6 mouse cellular contexts compared by ENCODE assay signal in genomic region chr12:105840545-105840944, GRCm38 (mm10). TPM values are rescaled to one million over a fixed set of nuclear protein-coding genes. Genes with fewer than 3 reads are reported as not detected.
A peak's percentile ranks its signal among the peaks of the same experiment; 100 is the strongest.
DNase-seq lines count a peak whose midpoint lies in the region; ATAC-seq and TF ChIP-seq lines count a peak whose summit lies in the region.
"Not testable (repeated sequence)": the region's sequence is repeated elsewhere in the genome, so short reads cannot be mapped to it uniquely, and the experiment has no call there.

No protein-coding gene starts in this region.

- not testable (repeated sequence) for TF ChIP-seq EP300 in stomach, postnatal 0 days (optimal IDR thresholded peaks at IDR 0.05)

- peak; percentile 44 for DNase-seq in ZHBTc4 (ENCODE audit: low read depth, low spot score)
- peak; percentile 46 for DNase-seq in heart, adult 11 months
- not testable (repeated sequence) for DNase-seq in layer of hippocampus, adult 2 months (ENCODE audit: low spot score in 2 of 2); lung, embryonic 14.5 days; stomach, postnatal 0 days (ENCODE audit: low spot score)

- 92% methylated on average over 8 of the region's 8 CpGs for WGBS in lung, embryonic 14.5 days
- WGBS in stomach, postnatal 0 days, result 93% methylated on average over 8 of the region's 8 CpGs

- peak; percentile 20; the same call in 1 of the 2 replicates for TF ChIP-seq CTCF in E14TG2a.4 (conservative IDR thresholded peaks at IDR 0.05; ENCODE audit: low read length)
- peak; percentile 51 for TF ChIP-seq CTCF in layer of hippocampus, adult 2 months (conservative IDR thresholded peaks at IDR 0.05)
- peak; percentile 14; the same call in 1 of the 2 replicates for TF ChIP-seq CTCF in lung, embryonic 14.5 days (IDR thresholded peaks at IDR 0.05; ENCODE audit: low read depth)
- TF ChIP-seq CTCF in stomach, postnatal 0 days (IDR thresholded peaks at IDR 0.05; ENCODE audit: low read depth), result peak; percentile 49

- peaks cover 83% of the 10 kb centered on the region for H3K36me3 ChIP-seq in E14TG2a.4 (ENCODE audit: insufficient read depth, low read length)
- H3K36me3 ChIP-seq in lung, embryonic 14.5 days (ENCODE audit: insufficient read depth), result peaks cover 59% of the 10 kb centered on the region
- not testable (repeated sequence) for H3K36me3 ChIP-seq in stomach, postnatal 0 days (ENCODE audit: control insufficient read depth, insufficient read depth, low read length)

- H3K27ac ChIP-seq in layer of hippocampus, adult 2 months; lung, embryonic 14.5 days (ENCODE audit: low read depth); stomach, postnatal 0 days (replicated peaks): not testable (repeated sequence)

- not testable (repeated sequence) for H3K4me3 ChIP-seq in E14TG2a.4 (replicated peaks; ENCODE audit: low read length); layer of hippocampus, adult 2 months; lung, embryonic 14.5 days (ENCODE audit: low read depth, low read length); stomach, postnatal 0 days (ENCODE audit: low read depth, low read length)

- not testable (repeated sequence) for H3K9me3 ChIP-seq in E14TG2a.4 (ENCODE audit: low read length); lung, embryonic 14.5 days (ENCODE audit: low read depth, low read length); stomach, postnatal 0 days (ENCODE audit: control insufficient read depth, low read length)

- H3K9ac ChIP-seq in lung, embryonic 14.5 days; stomach, postnatal 0 days (ENCODE audit: low read length): not testable (repeated sequence)

- H3K27me3 ChIP-seq in E14TG2a.4 (ENCODE audit: insufficient read depth, low read length); lung, embryonic 14.5 days (ENCODE audit: insufficient read depth, low read length); stomach, postnatal 0 days (ENCODE audit: control insufficient read depth, insufficient read depth, low read length): not testable (repeated sequence)

- H3K4me2 ChIP-seq in lung, embryonic 14.5 days; stomach, postnatal 0 days (replicated peaks; ENCODE audit: low read depth): not testable (repeated sequence)

- H3K4me1 ChIP-seq in E14TG2a.4 (replicated peaks; ENCODE audit: low read depth, low read length); lung, embryonic 14.5 days (ENCODE audit: insufficient read depth); stomach, postnatal 0 days (replicated peaks; ENCODE audit: control insufficient read depth, insufficient read depth): not testable (repeated sequence)

- not testable (repeated sequence) for ATAC-seq in lung, embryonic 14.5 days (ENCODE audit: insufficient read depth); stomach, postnatal 0 days (ENCODE audit: low FRiP score, low TSS enrichment)

RNA-seq across cellular contexts. Expression of gene Papola, which starts 56.1 kb away (rescaled TPM):
- 100 to 1,000 TPM; 156 to 163 TPM for total RNA-seq in layer of hippocampus, adult 2 months (2021)
- polyA plus RNA-seq in lung, embryonic 14.5 days (2014; fragmentation: Nextera tagmentation; extraction: Ambion mirVana), result 181 and 185 TPM in 2 replicates
- 104 and 105 TPM in 2 replicates for polyA plus RNA-seq in stomach, postnatal 0 days (2015; fragmentation: Nextera tagmentation; extraction: Ambion mirVana)
